Mouse (Mus musculus) layer of hippocampus, postnatal 25 days (tissue): Measurements from ENCODE around the gene Cct4. TPM values are rescaled to one million over a fixed set of nuclear protein-coding genes. Genes with fewer than 3 reads are reported as not detected.
A peak's percentile ranks its signal among the peaks of the same experiment; 100 is the strongest.

Source experiments
- DNase-seq, 2 experiments: peaks; one replicate each; pipeline ENCODE4 v3.0.0; 2022; ENCODE audit warnings: mixed read lengths in 2 of 2, low spot score in 1 of 2; ENCODE audit errors: extremely low spot score in 1 of 2
- total RNA-seq, 2 experiments: library from RNA; stranded (reverse); gene quantifications; 2 replicates each; pipeline ENCODE4 v1.2.3; 2021

Cct4 gene
- total RNA-seq, 2 experiments from 2014 or later: 99.5 to 114 TPM

DNA sequence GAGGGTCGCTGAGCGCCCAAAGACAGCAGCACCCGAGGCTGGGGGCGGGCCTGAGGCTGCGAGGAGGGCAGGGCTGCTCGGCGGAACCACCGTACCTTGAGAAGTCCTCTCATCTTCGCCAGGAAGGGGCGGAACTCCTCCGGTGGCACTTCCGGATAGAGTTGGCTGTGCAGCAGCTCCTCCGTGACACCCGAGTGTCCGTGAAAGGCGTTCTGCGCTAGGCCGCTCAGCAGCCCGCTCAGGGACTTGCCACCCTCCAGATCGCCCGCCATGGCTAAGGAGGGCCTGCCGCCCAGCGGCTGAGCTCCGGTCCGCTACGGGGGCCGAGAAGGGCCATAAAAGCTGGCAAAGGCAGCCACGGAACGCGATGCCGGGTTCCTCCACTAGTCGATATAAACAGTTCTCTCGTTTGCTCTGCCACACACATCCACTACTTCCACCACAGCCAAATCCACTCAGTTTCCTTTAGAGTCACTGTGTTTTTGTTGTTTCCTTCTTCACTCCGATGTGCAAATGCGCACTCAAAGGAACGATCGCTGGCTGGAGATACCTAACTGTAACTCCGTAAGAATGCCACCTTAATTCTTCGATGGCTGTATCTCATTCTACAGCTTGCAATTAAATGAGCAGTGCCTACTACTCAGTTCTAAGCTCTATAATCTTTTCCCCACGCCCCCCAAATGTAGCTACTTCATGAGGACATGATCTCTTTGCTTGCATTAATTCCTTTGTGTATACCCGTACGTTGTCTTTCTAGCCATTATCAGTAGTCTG is 8.1 kb upstream of the Cct4 start, which contains the start of the genes Gm28048 and Commd1:
Gene Gm28048 (minus strand): TSS at position 107 of the 774 bp plus-strand sequence.
Gene Commd1 (minus strand): TSS at position 399 of the 774 bp plus-strand sequence.
- peak; percentile 97 to 98 for DNase-seq

DNA sequence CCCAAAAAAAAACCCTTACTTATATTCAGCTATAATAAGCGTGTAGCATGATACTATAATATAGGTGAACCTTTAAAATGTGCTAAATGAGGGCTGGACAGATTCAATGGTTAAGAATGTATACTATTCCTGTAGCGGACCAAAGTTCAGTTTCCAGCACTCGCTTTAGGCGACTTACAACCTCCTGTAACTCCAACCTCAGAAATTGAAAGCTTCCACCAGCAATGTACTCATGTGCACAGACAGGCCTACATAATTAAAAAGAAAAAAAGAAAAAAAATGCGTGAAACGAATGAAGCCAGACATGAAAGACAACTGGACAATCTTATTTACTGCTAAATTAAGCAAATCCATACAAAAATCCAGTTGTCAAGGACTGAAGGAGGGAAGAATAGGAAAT is 7.5 kb upstream of the Cct4 start:
- DNase-seq: no peak

DNA sequence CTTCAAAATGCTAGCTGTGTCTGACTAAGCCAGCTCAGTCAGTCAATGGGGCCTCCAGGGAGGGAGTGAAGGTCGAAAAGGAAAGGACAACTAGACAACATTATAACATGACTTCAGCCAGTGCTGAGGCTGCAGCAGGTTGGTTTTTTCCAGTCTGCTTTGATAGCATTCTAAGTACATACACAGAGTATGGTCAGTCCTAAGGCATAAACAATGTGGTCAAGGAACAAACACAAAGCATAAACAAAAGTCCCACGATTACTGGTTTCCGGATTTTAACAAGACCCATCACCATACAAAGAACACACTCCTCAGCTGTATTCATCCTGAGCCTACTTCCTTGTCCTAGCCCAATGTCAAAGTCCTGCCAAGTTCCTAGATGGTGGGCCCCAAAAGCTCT is 4.8 kb upstream of the Cct4 start:
- no peak for DNase-seq

DNA sequence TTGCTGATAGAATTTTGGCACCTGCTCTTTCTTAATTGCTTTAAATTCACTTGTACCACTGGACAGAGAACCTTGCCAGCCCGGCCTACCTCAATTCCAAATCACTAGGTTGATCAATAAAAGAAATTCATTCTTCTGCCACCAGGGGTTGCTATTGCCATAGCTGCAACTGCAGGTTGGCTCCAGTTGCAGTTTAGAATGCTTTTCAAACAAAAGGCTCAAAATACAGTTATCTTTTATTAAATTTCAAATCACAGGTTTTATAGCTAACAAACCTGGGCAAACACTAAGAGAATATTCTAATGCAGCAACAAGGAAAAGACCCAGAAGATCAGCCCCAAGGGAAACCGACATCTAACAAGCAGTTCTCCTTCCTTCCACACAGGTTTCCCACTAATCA is 3.0 kb upstream of the Cct4 start:
- DNase-seq: peak in 1 of 2 experiments; percentile 33

DNA sequence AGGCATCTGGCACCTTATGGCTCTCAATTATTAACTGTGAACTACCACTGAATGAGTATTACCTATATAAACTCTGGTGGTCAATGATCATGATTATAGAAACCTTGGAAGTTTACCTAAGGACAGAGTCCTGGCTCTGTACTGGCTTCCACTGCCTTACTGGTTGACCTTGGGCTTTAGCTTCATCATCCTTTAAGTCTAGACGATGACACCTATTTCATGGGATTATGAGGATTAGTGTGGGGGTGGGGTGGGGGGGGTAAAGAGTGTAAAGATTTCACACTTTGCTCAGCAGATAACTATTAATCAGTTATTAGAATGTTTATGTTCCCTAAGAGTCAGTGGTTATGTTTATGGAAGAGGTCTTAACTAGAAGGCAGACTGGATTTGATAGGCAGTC is 533 bp upstream of the Cct4 start:
- no peak for DNase-seq

DNA sequence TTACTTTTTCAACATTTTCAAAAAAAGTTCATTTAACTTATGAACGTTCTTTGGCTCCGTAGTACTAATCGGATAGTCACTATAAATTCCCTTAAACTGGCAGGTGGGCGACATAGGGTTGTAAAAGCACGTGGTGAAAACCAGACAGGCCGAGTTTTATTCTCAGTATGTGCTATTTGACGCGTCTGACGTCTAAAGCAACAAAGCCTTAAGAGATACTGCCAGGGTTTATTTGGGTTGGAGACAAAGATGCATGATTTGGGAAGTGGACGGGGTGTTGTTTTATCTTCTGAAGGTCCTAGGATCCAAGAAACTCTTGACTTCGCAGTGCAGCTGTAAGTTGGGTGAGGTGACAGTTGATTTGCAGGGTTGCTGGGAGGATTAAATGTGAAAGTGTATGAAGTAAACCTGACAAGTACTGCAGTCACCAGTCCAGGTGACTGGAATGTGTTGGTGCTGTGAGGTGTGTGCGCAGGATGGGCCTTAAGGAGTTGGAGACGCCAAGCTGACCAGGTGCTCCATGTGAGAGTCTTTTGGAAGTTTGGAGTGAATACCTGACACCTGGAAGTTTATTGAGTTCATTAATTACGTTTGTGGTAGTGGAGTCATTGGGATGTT is 1.0 kb downstream of the Cct4 start:
- no peak for DNase-seq

DNA sequence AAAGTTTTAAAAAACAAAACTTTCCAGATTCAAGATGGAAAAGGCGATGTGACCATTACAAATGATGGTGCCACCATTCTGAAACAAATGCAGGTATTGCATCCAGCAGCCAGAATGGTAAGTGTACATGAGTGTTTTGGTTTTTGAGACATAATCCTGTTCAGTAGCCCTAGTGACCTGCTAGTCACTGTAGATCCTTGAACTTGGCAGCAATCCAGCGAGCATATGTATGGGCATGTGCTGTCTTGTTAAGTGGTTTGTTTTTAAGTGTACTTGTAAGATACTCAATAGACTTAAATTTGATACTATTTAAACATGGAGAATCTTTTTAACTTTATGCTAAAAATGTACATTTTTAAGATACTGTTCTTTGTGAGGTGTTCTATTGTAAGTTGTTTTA is 4.0 kb downstream of the Cct4 start:
- no peak for DNase-seq

DNA sequence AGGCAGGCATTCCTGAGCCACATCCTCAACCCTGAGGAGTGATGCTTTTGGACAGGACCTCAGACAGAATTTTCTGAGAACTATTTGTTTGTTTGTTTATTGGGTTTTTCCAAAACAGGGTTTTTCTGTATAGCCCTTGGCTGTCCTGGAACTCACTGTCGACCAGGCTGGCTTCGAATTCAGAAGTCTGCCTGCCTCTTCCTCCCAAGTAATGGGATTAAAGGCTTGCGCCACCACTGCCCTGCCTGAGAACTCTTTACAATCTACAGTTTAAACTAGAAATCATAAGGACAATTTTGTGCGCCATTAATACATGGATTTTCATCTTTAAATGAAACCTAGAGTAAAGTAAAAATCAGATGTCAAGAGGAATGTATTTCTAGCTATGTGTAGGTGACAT is 5.1 kb downstream of the Cct4 start:
- no peak for DNase-seq

DNA sequence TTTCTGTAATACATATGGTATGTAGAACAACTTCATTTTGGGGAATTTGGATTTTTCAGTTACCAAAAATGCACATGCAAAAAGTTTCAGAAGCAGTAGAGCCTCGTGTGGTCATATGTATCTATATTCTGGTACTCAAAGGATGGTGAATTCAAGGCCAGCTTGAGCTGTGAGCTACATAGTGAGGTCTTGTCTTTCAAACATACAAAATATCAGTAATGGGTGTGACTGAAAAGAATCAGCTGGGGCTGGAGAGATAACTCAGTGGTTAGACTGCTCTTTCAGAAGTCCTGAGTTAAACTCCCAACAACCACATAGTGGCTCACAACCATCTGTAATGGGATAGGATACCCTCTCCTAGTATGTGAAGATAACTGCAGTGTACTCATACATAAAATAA is 8.0 kb downstream of the Cct4 start:
- no peak for DNase-seq

DNA sequence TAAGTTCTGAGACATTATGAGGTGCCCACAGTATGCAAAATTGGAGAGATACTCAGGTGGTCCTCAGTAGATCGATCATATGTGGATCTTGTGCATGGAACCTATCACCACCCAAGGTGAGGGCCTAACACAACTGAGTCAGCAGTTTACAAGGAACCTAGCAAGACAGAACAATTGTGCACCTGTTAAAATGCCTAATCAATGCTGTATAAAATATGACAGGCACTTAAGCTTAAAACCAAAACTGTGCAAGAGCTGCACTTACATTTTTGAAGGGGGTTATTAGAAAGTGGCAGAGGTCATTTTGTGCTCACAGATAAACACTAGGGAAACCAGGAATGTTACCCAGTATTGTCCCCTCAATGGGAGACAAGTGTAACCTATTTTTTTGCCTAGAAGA is 15.0 kb downstream of the Cct4 start:
- DNase-seq: no peak

DNA sequence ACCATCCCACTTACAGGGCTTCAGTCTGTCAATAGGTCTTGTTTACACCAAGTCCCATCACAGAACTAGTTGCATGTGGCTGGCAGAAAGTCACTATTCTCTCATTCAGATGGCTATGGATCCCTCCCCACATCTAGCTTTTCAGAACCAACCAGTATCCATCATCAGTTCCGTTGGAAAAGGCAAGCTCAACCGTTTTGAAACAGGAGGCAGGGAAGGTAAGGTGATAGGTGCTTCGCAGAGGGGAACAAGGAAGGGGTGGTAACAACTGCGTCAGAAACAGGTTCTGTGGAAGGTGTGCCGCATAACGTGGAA is 16.8 kb downstream of the Cct4 start:
- no peak for DNase-seq

DNA sequence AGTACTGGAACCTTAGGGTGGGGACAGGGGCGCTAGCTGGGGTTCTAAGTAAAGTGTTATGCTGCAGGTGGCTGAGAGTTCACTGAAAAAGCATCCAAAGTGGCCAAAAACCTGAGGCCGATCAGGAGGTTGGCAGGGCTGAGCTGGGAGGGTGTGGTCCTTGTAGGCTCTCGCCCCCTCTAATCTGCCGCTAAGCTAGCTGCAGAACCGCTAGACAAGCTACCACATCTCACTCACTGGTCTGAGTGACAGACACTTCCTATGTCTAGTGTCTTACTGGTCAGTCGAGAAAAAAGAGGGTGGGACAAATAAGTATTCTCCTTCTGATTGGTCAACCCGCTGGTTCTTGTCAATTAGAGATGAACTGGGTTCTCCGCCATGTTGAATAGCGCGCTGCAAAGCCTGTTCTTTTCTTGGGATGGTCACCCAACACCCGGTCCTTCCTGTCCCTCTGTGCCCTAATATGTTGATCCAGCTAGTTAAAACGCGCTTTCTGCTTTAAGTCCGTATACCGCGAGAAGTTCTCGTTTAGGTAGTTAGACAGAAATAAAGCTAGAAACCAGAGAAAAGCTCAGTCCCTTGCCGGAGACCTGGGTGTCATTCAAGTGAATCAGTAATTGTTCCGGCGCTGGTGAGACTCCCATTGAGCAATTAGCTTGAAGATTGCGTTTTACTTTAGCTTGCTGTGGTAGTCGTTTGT is 17.3 kb downstream of the Cct4 start, which contains the start of gene Fam161a:
Gene Fam161a (plus strand): TSS at position 51 of the 700 bp plus-strand sequence.
- peak; percentile 55 to 59 for DNase-seq

DNA sequence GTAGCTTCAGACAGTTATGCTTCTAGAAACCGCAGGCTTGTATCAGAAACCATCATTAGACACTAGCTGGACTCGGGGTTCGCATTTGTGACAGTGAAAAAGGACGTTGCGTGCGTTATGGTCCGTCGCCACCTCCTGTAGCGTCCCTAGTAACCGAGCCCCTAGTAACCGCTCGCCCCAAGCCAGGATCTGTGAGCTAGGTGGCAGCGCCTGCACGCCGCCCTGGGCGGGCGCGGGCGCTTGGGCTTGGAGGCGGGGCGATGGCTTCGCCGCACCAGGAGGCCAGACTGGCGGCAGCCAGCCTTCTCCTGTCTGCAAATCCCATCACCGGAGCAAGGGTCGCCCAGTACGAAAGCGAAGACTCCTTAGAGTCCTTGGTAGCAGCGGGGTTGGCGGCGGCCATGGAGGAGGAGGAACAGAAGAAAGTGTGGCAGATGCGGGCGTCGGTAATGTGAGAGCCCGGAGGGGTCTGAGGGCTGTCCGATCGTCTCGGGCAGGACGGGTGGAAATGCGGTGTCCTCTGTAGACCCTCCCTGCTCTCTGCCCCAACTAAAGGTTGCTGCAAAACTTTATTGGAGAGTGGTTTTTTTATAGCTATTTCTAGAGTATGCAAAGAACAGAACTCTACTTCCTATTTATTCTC is 18.0 kb downstream of the Cct4 start:
- peak; percentile 59 to 69 for DNase-seq

DNA sequence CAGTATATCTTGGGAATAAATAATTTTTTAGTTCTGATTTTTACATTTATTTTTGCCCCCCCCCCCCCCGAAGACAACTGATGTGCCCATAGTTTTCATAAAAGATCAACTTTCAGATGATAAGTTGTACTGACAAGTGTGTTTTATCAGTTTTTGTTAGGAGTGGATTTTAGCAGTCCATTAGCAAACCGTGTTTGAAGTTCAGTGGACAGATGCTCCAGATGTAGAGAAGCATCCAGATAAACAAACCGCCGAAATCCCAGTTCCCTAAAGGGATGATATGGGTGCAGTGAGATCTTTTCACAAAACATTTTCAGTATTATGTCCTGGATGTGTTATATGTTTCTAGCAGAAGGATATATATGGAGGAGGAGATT is 18.5 kb downstream of the Cct4 start:
- no peak for DNase-seq

DNA sequence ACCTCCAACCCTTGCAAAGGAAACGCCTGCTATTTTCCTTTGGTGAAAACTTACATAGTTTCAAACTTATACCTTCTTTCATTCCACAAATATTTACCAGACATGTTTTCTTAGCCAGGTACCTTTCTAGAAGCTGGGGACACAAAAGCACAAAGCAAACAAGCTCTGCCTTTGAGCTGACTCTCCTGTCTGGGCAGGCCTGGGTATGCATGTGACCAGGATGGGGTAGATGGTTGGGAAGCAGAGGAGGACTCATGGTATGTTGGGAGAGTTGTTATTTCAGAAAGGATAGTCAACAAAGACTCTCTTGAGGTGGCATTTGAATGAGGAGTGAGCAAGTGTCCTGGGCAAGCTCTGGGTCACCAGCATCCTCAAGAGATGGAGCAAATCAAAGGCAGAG is 22.8 kb downstream of the Cct4 start:
- no peak for DNase-seq

DNA sequence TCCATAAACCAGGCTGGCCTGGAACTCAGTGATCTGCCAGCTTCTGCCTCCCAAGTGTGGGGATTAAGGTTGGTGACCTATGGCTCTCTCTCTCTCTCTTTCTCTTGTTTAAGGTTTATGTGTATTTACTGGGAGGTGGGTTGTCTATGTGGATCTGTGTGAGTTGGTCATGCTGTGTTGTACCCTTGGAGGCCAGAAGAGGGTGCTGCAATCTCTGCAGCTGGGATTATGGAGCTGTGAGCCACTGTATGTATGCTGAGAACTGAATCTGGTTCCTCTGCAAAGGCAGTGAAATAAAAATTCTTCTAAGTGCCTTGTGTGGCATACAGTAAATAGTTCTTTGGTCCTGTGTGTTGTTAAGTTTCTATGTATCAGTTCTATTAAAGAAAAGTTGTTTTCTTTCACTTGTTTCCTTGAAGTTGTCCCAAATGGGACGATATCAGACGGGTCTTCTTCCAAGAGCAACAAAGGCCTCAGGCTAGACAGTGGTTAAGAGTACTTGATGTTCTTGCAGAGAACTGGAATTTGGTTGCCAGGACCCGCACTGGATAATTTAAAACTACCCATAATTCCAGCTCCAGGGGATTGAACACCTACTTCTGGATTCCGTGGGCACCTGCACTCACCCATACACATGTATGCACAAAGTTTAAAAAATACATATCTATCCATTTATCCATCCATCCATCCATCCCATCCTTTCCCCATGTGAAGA is 23.4 kb downstream of the Cct4 start:
- DNase-seq: no peak

DNA sequence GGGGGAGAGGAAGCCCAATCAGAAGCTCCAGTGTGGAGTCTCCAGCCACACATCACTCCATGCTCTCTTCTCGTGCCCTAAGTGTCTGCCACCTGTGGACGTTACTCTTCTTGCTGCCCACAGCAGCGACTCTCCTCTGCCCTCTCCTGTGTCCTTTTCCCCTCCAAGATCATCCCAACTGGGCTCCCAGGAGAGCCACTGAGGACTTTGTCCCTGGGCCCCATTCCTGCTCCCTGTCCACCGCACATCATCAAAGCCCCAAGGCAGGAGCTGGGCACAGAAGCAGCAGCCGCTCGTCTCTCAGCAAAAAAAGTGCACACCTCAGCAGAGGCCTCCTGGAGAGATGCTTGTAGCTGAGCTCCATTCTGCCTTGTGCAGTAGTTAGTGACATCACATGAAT is 24.7 kb downstream of the Cct4 start:
- DNase-seq: no peak

DNA sequence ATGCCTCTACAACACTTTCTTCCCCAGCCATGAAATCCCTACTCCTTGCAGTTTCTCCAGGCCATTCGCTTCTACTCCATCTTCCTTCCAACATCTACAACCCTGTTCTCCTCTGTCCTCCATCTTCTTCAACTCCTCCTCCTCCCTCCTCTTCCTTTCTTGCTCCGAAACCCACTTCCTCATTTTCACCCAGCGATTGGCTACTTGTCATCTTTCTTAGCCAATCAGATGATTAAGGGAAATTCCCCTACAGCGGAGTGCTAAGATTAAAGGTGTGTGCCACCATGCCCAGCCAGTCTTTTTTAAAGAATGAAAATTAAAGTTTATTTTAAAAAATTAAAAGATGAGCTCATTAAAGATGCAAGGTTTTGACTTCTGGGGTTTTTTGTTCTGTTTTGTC is 27.6 kb downstream of the Cct4 start:
- no peak for DNase-seq

DNA sequence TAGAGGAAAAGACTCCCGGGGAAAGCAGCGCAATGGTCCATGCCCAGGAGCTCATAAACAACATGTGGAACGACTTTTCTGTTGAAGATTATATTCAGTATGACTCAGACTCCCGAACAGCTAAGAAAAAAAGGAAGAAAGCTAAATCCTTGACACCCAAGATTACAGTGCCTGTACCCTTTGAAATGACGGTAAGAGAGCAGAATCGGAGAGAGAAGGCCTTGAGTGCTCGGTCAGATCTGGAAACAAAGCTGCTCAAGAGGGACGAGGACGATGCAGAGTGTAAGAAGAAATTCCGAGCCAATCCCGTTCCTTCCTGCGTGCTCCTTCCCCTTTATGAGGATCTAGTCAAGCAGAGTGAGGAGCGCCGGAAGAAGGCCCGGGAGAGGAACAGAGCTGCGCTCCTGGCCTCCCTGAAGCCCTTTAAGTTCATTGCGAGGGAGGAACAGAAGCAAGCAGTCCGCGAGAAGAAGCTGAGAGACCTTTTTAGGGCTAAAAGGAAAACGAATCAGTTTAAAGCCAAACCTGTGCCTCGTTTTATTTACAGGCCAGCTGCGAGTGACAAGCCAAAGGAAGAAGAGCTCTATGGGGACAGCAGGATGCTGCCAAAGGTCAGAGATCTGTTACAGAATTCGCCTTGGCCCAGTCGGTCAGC is 29.9 kb downstream of the Cct4 start:
- no peak for DNase-seq

DNA sequence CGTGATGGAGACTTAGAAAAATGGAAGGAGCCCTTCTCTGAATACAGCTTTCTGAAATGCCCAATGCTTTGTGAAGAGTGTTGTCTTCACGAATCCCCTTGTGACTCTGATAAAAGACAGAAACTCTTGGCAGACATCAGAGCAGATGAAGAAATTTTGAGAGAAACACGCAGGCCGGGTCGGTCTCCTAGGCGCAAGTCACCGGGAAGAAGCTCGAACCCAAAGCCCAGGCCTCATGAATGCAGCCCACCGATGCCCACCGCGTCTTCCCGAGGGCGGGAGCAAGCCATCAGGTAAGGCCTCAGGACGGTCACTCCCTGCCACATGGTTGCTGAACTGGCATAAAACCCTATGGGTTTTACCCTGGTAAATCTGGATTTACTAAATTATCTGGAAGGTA is 30.5 kb downstream of the Cct4 start:
- DNase-seq: no peak
